Mouse (Mus musculus): ENCODE measurements around the gene Sema3f.

Sema3f gene

DNA sequence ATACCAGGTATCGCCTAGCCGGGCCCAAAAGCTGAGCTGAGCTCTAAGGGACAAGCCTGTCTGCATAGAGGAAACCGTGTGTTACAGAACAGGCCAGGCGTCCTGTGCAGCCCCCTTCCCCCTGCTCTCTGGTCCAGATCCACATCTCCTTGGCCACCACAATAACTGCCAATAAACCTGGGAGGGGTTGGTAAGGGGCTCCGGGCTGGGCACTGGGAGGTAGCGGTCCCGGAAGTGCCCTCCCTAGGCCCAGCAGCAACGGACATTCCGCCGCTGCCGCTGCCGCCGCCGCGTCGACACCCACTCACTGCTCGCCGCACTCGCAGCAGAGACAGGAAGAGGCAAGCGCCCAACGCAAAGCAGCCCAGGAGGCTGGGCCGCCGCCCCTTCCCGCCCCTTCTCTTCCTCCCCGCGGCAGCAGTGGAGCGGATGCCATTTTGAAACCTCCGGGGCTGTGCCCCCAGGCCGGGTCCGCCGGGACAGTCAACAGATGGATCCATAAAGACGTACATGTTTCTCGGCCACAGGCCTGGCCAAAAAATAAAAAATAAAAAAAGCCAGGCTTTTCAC, 77.1 kb downstream of the Sema3f start:
- DNase-seq (ENCODE audit: low spot score), result peak; percentile 78

DNA sequence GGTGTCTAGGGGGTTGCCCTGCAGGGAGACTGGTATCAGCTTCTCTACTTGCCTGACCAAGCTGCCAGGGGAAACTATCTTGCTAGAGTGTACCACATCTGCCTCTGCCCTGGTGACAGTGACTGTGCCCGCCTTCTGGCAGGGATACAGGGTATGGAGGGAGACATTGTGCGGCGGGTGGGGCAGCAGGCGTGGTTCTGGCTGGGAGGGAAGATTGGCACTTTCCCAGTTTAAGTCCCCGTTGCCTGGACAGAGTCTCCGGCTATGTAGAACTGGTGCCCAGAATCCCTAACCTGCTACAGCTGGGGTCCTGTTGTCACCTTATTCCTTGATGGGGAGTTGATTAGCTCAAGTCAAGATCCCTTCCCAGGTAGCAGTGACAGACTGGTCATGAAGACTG, 77.8 kb downstream of the Sema3f start:
- DNase-seq (ENCODE audit: low spot score), result peak; percentile 59

DNA sequence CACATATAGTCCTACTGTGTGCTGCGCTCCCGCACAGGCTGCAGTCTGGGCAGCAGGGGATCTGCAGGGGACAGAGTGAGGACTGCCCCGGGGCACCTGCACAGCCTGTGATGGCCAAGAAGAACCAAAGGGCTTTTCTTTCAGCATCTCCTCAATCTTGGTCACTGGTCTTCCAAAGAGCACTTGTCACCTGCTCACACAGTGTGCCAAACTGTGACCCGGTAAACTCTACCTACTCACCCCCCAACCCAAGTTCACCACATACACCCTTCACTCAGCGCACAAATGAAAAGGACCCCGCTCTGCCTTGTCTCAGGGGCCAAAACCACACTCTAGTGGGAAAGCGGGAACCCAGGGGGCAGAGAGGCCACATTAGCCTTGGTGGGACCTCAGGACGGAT, 78.4 kb downstream of the Sema3f start:
- DNase-seq (ENCODE audit: low spot score), result no peak
